Mouse (Mus musculus) adrenal gland, adult (tissue): Measurements from ENCODE around the gene Ceacam14.
A peak's percentile ranks its signal among the peaks of the same experiment; 100 is the strongest.

ENCODE experiments used
- DNase-seq, 2 experiments: peaks; one replicate each; pipeline ENCODE4 v3.0.0; 2022 to 2023; ENCODE audit warnings: low spot score in 1 of 2; ENCODE audit not compliant: inconsistent age in 2 of 2

Gene Ceacam14

GRCm38 (mm10) chr7:17812333-17812732 lies at the start of gene Ceacam14:
Gene Ceacam14 (plus strand): TSS chr7:17812633.
- peak in 1 of 2 experiments; percentile 3 for DNase-seq
